In genomic region chr10:78486871-78487270, GRCm38 (mm10) we compare ENCODE assay signal across 39 mouse cellular contexts. TPM values are rescaled to one million over a fixed set of nuclear protein-coding genes. Genes with fewer than 3 reads are reported as not detected.
"Had no signal": no experiment of that assay in that cellular context is flagged by ENCODE, and none has a peak within 500 bp of the region (broad histone marks: within the 10 kb centered on the region; RNA-seq: fewer than 3 reads in every experiment).

No protein-coding gene starts in this region.

- H3K9me3 ChIP-seq: heart, embryonic 13.5 days; heart, embryonic 15.5 days; hindbrain, embryonic 13.5 days; hindbrain, embryonic 15.5 days; limb, embryonic 12.5 days; liver, embryonic 13.5 days had no signal

- H3K27ac ChIP-seq: heart, embryonic 13.5 days; heart, embryonic 15.5 days; hindbrain, embryonic 13.5 days; hindbrain, embryonic 15.5 days; hindbrain, postnatal 0 days; limb, embryonic 12.5 days; liver, embryonic 13.5 days had no signal

- DNase-seq: gastrocnemius, postnatal 14 days; gastrocnemius, postnatal 36 days; heart, adult 18-20 months; heart, postnatal 14 days; heart, postnatal 36 days; kidney, adult 11 months; kidney, adult 2 months; kidney, postnatal 14 days; kidney, postnatal 36 days; layer of hippocampus, adult 9-11 months; layer of hippocampus, postnatal 36 days; liver; liver, embryonic 13.5 days had no signal

- H3K36me3 ChIP-seq: heart, embryonic 13.5 days; heart, embryonic 15.5 days; hindbrain, embryonic 13.5 days; hindbrain, embryonic 15.5 days; limb, embryonic 12.5 days; liver, embryonic 13.5 days had no signal

- H3K27me3 ChIP-seq: hindbrain, embryonic 15.5 days had no signal

- H3K4me3 ChIP-seq: liver, embryonic 13.5 days had no signal

- H3K9ac ChIP-seq: hindbrain, embryonic 13.5 days; hindbrain, embryonic 15.5 days had no signal

RNA-seq across cellular contexts. Expression of gene Olfr1358, which starts 30.4 kb away (rescaled TPM):
- total RNA-seq: gastrocnemius, adult 18-20 months; gastrocnemius, adult 8-10 months; gastrocnemius, postnatal 14 days; gastrocnemius, postnatal 36 days; heart, adult 18-20 months; heart, postnatal 14 days; heart, postnatal 36 days; hematopoietic stem cell, adult 5-6 weeks; hindbrain, postnatal 0 days; layer of hippocampus, adult 18-20 months; layer of hippocampus, adult 8-10 months; layer of hippocampus, postnatal 14 days; layer of hippocampus, postnatal 36 days; left cerebral cortex, adult 18-20 months; left cerebral cortex, adult 8-10 months; left cerebral cortex, postnatal 10 days; left cerebral cortex, postnatal 25 days had no signal
- polyA plus RNA-seq: forebrain, embryonic 16.5 days; gonadal fat pad, adult 2 months; heart, embryonic 11.5 days; heart, embryonic 13.5 days; heart, embryonic 15.5 days; heart, postnatal 0 days; hindbrain, embryonic 13.5 days; hindbrain, embryonic 15.5 days; hindbrain, postnatal 0 days; intestine, embryonic 14.5 days; kidney, adult 2 months; kidney, embryonic 14.5 days; kidney, embryonic 16.5 days; large intestine, adult 2 months; limb, embryonic 12.5 days; limb, embryonic 14.5 days; liver, embryonic 11.5 days; liver, embryonic 13.5 days had no signal
